Mouse (Mus musculus): ENCODE results near the gene Dusp11.

DNA sequence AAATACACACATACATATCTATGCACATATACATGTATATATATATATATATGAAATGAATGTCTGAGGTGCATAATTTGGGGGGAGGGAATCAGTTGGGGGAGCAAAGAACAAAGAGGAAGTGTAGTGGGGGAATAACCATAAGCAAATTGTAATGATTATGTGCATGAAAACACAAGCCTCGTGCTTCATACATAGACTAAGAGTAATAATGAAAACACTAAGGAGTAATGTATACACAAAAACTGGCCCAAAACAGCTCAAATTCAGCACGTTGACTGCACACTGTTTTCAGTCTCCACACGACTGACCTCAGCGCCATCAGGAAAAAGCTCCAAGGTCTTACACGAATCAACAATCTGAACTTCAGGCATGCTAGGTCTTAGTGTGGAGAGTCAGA, 14.8 kb upstream of the Dusp11 start:
- no peak for TF ChIP-seq CTCF (IDR thresholded peaks at IDR 0.05; ENCODE audit: extremely low read depth, insufficient read depth, low read length)
- TF ChIP-seq POLR2A (IDR thresholded peaks at IDR 0.05; ENCODE audit: extremely low read depth, insufficient read depth, low read length): no peak

Data from cortical plate, adult 2 months (tissue).